Mouse (Mus musculus) gastrocnemius, adult 2 months (tissue): ENCODE measurements around the gene Cbx2. TPM values are rescaled to one million over a fixed set of nuclear protein-coding genes. Genes with fewer than 3 reads are reported as not detected.
A peak's percentile ranks its signal among the peaks of the same experiment; 100 is the strongest.

Source experiments
- DNase-seq: peaks from one replicate; pipeline ENCODE4 v3.0.0; 2022
- H3K27ac ChIP-seq: fragments of 200-600 bp; 2 replicates; pipeline ENCODE4 v1.8.1; 2022; ENCODE audit warnings: mild to moderate bottlenecking
- H3K4me3 ChIP-seq: fragments of 200-600 bp; 2 replicates; pipeline ENCODE4 v1.8.1; 2022; ENCODE audit warnings: mild to moderate bottlenecking, moderate library complexity
- CTCF ChIP-seq: fragments of 200-600 bp; IDR thresholded peaks from 2 replicates; pipeline ENCODE4 v1.8.1; 2022; ENCODE audit warnings: antibody characterized with exemption, mild to moderate bottlenecking, moderate library complexity
- intact Hi-C: fragments of 180-260 bp; cut with DNase I; formaldehyde crosslinking; loops from one replicate; pipeline ENCODE4 v1.15.1; 2025
- total RNA-seq, 2 experiments: library from RNA; stranded (reverse); gene quantifications; 2 replicates each; pipeline ENCODE4 v1.2.3; 2021

Gene Cbx2
- total RNA-seq, 2 experiments from 2014 or later = 0.69 to 0.95 TPM

- peak overlapping the region; percentile 88 for H3K4me3 ChIP-seq
- DNase-seq = no peak
- intact Hi-C loops = loop anchor here (5.0 kb wide), 2 partner anchors 47 to 87 kb away; partner anchors contain the start of gene Cbx4
- peak overlapping the region; percentile 95 for H3K27ac ChIP-seq
- no peak for TF ChIP-seq CTCF
These were observed 17.2 kb downstream of the Cbx2 start for GRCm38 (mm10) chr11:119039732-119040512.

GRCm38 (mm10) chr11:119040600-119041324 lies 18.0 kb downstream of the Cbx2 start, which contains the start of gene Cbx8:
Gene Cbx8 (minus strand): TSS chr11:119040969.
- peak within 1 kb of the TSS; percentile 88 for H3K4me3 ChIP-seq
- DNase-seq = peak; percentile 100
- peak within 1 kb of the TSS; percentile 95 for H3K27ac ChIP-seq
- intact Hi-C loops = loop anchor here (5.0 kb wide), 2 partner anchors 47 to 87 kb away; partner anchors contain the start of gene Cbx4
- no peak for TF ChIP-seq CTCF

- intact Hi-C loops = loop anchor here (5.0 kb wide), 2 partner anchors 46 to 86 kb away; partner anchors contain the start of gene Cbx4
- Histone ChIP-seq H3K4me3 (peak overlapping the region; percentile 88), H3K27ac (peak overlapping the region; percentile 95)
- TF ChIP-seq CTCF = no peak
- no peak for DNase-seq
These were observed 18.6 kb downstream of the Cbx2 start for GRCm38 (mm10) chr11:119041325-119041716.

GRCm38 (mm10) chr11:119041750-119042465 lies 19.1 kb downstream of the Cbx2 start:
- no peak for TF ChIP-seq CTCF
- Histone ChIP-seq H3K27ac (peak overlapping the region; percentile 95; the same call in 1 of the 2 replicates), H3K4me3 (peak overlapping the region; percentile 88)
- DNase-seq = no peak
- intact Hi-C loops = loop anchor here (5.0 kb wide), 2 partner anchors 45 to 85 kb away; partner anchors contain the start of gene Cbx4

- no peak for DNase-seq
- intact Hi-C loops = loop anchor here (5.0 kb wide), 2 partner anchors 45 to 85 kb away; partner anchors contain the start of gene Cbx4
- TF ChIP-seq CTCF = no peak
- peak overlapping the region; percentile 0; the same call in 1 of the 2 replicates for H3K4me3 ChIP-seq
- no peak overlapping the region for H3K27ac ChIP-seq
These were observed 19.9 kb downstream of the Cbx2 start for GRCm38 (mm10) chr11:119042466-119043272.

- Histone ChIP-seq H3K27ac (no peak overlapping the region), H3K4me3 (no peak overlapping the region)
- intact Hi-C loops = loop anchor here (5.0 kb wide), 2 partner anchors 44 to 84 kb away; partner anchors contain the start of gene Cbx4
- TF ChIP-seq CTCF = no peak
- no peak for DNase-seq
These were observed 20.4 kb downstream of the Cbx2 start for GRCm38 (mm10) chr11:119043273-119043540.

- no peak for DNase-seq
- no peak overlapping the region for H3K4me3 ChIP-seq
- no peak overlapping the region for H3K27ac ChIP-seq
- TF ChIP-seq CTCF = peak; percentile 61
- intact Hi-C loops = loop anchor here (5.0 kb wide), 2 partner anchors 43 to 83 kb away; partner anchors contain the start of gene Cbx4
These were observed 21.2 kb downstream of the Cbx2 start for GRCm38 (mm10) chr11:119043761-119044550.

- no peak overlapping the region for H3K27ac ChIP-seq
- TF ChIP-seq CTCF = peak; percentile 28; the same call in 1 of the 2 replicates
- no peak for DNase-seq
- intact Hi-C loops = loop anchor here (5.0 kb wide), 2 partner anchors 43 to 83 kb away; partner anchors contain the start of gene Cbx4
- H3K4me3 ChIP-seq = peak overlapping the region; percentile 23; the same call in 1 of the 2 replicates
These were observed 22.0 kb downstream of the Cbx2 start for GRCm38 (mm10) chr11:119044551-119045337.

- intact Hi-C loops = no loop called here
These were observed 24.0 kb downstream of the Cbx2 start for GRCm38 (mm10) chr11:119046601-119047245.

More at GRCm38 (mm10) chr11:119046601-119047245, 24.0 kb downstream of the Cbx2 start:
- Histone ChIP-seq H3K4me3 (no peak overlapping the region; the same call in 1 of the 2 replicates), H3K27ac (no peak overlapping the region)
- DNase-seq = peak; percentile 78
- no peak for TF ChIP-seq CTCF
